Mouse (Mus musculus): ENCODE measurements around the gene Ovol2. TPM values are rescaled to one million over a fixed set of nuclear protein-coding genes. Genes with fewer than 3 reads are reported as not detected.
"Not testable (repeated sequence)": the region's sequence is repeated elsewhere in the genome, so short reads cannot be mapped to it uniquely, and the experiment has no call there.

Gene Ovol2
- polyA plus RNA-seq, 1 experiment from 2014 or later = 3.6 TPM

DNA sequence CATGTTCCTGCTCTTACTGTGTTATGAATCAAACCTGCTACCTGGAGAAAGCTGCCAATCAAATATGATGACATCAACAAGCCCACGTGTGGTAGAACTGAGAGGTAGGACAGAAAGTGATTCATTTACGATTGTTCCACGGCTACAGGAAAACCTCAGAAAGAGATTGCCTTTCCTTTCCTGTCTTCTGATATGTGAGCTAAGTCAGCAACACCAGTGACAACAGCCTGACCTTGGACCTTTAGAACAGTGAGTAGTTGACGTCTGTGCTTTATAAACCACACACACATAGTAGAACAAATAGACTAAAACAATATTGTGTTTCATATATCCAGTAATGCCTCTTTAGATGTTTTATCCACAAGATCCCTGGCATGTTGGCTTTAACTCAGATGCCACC is 11.2 kb upstream of the Ovol2 start:
- Histone ChIP-seq H3K27me3 (replicated peaks) (no peaks in the 10 kb centered on the region), H3K36me3 (no peaks in the 10 kb centered on the region), H3K4me1 (no peaks in the 10 kb centered on the region), H3K9ac (no peak overlapping the region), H3K4me2 (no peak overlapping the region), H3K4me3 (replicated peaks) (no peak overlapping the region), H3K9me3 (no peaks in the 10 kb centered on the region), H3K27ac (no peak overlapping the region)
- 61% methylated on average over 4 of the region's 4 CpGs for WGBS
- ATAC-seq (ENCODE audit: insufficient read depth, low FRiP score, low read depth) = no peak

DNA sequence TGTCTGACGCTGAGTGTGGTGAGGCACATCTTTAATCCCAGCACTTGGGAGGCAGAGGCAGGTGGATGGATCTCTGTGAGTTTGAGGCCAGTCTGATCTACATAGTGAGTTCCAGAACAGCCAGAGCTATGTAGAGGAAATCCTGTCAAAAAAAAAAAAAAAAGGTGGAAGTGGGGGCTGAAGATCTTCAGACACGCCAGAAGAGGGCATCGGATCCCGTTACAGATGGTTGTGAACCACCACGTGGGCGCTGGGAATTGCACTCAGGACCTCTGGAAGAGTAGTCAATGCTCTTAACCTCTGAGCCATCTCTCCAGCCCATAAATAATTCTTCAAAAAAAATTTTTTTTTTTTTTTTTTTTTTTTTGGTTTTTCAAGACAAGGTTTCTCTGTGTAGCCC is 6.2 kb upstream of the Ovol2 start:
- not testable (repeated sequence) for H3K36me3 ChIP-seq; H3K27me3 ChIP-seq (replicated peaks); H3K9me3 ChIP-seq; H3K27ac ChIP-seq; H3K4me1 ChIP-seq; ATAC-seq (ENCODE audit: insufficient read depth, low FRiP score, low read depth); H3K4me3 ChIP-seq (replicated peaks); H3K9ac ChIP-seq; H3K4me2 ChIP-seq
- 70% methylated on average over 6 of the region's 6 CpGs for WGBS

GRCm38 (mm10) chr2:144337701-144338100 is 5.8 kb upstream of the Ovol2 start:
- H3K4me2 ChIP-seq = no peak overlapping the region
- H3K4me1 ChIP-seq = peaks cover 8% of the 10 kb centered on the region; the same call in 1 of the 2 replicates
- no peaks in the 10 kb centered on the region for H3K9me3 ChIP-seq
- H3K36me3 ChIP-seq = no peaks in the 10 kb centered on the region
- H3K27me3 ChIP-seq (replicated peaks) = peaks cover 13% of the 10 kb centered on the region; the same call in 1 of the 2 replicates
- WGBS = 70% methylated on average over 7 of the region's 8 CpGs
- H3K4me3 ChIP-seq (replicated peaks) = no peak overlapping the region
- no peak overlapping the region for H3K27ac ChIP-seq
- no peak for ATAC-seq (ENCODE audit: insufficient read depth, low FRiP score, low read depth)
- no peak overlapping the region for H3K9ac ChIP-seq

DNA sequence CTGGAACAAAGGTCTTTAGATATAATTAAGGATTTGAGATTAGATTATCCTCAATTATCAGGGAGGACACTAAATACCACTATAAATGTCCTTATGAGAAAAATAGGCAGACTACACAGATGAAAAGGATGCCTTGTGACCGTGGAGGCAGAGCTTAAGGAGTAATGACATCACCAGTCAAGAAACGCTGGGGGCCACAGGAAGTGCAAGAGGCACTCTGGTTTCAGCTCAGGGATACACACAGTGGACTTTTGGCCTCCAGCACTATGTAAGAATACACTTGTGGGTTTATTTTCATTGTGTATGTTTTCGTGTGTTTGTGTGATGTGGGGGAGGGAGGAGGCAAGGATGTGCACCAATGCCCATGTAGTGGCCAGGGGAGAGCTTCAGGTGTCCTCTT is 5.3 kb upstream of the Ovol2 start:
- no peak overlapping the region for H3K9ac ChIP-seq
- WGBS = 52% methylated on average over 3 of the region's 3 CpGs

DNA sequence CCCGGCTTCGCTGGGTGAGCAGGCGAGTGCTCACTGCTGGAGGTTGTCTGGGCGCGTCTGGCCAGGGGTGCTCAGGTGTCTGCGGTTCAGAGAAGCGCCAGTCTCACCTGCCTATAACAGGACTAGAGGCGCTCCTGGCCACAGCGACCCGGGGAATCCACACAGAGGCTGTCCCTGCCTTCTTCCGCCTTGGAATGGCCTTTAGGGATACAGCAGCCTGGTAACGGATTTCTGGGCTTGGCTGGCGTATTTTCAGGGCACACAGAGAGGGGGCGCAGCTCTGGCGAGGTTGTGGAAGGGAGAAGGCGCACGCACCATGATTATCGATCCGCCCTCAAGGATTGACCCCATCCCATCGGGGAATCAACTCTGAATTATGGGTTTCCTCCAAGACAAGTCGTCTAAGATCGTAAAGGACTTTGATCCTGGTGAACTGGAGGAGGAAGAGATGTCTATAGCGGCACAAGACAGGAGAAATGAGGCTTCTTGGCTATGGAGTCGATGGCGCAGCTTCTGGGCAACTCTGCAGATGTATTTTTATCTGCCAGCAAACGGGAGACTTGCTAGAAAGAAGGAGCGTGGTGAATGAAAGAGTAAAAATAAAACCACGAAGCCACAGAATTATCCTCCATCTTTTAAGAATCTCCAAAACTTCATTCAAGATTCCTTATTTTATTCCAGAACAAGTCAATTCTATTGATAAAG is 1.3 kb upstream of the Ovol2 start:
- Histone ChIP-seq H3K4me1 (peaks cover 27% of the 10 kb centered on the region), H3K27me3 (replicated peaks) (peaks cover 48% of the 10 kb centered on the region), H3K9me3 (no peaks in the 10 kb centered on the region), H3K4me3 (replicated peaks) (peak overlapping the region; percentile 54), H3K4me2 (peak overlapping the region; percentile 98), H3K27ac (no peak overlapping the region), H3K9ac (no peak overlapping the region), H3K36me3 (no peaks in the 10 kb centered on the region)
- 9% methylated on average over 28 of the region's 28 CpGs for WGBS
- no peak for ATAC-seq (ENCODE audit: insufficient read depth, low FRiP score, low read depth)

More for the DNA sequence above, 5.3 kb upstream of the Ovol2 start:
- Histone ChIP-seq H3K27ac (no peak overlapping the region), H3K4me2 (no peak overlapping the region), H3K4me3 (replicated peaks) (no peak overlapping the region), H3K36me3 (no peaks in the 10 kb centered on the region), H3K9me3 (no peaks in the 10 kb centered on the region), H3K27me3 (replicated peaks) (peaks cover 15% of the 10 kb centered on the region; the same call in 1 of the 2 replicates), H3K4me1 (peaks cover 8% of the 10 kb centered on the region; the same call in 1 of the 2 replicates)
- no peak for ATAC-seq (ENCODE audit: insufficient read depth, low FRiP score, low read depth)

GRCm38 (mm10) chr2:144332486-144332885 is 540 bp upstream of the Ovol2 start:
- H3K4me1 ChIP-seq = peaks cover 27% of the 10 kb centered on the region
- peaks cover 48% of the 10 kb centered on the region for H3K27me3 ChIP-seq (replicated peaks)
- no peaks in the 10 kb centered on the region for H3K9me3 ChIP-seq
- H3K27ac ChIP-seq = no peak overlapping the region
- ATAC-seq (ENCODE audit: insufficient read depth, low FRiP score, low read depth) = no peak
- H3K4me3 ChIP-seq (replicated peaks) = peak overlapping the region; percentile 54
- no peaks in the 10 kb centered on the region for H3K36me3 ChIP-seq
- peak overlapping the region; percentile 98 for H3K4me2 ChIP-seq
- no peak overlapping the region for H3K9ac ChIP-seq
- WGBS = 8% methylated on average over 9 of the region's 9 CpGs

DNA sequence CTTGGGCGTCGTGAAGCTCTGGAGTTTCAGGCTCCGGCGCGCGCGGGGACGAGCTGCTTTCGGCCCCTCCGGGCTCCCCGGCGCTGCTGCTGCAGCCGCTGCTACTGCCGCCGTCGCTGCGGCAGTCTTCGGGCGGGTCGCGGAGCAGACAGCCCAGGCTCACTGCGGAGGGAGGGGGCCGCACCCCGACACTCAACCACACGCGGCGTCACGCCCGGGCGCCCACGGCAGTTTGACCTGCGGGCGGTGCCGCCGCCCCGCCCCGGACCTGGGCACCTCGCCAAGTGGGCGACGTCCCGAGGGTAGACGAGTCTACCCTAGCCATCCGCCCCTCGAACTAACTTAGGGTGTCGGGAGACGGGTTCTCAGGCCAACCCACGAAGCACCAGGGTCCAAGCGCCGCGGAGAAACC is 980 bp downstream of the Ovol2 start:
- H3K27me3 ChIP-seq (replicated peaks) = peaks cover 48% of the 10 kb centered on the region
- H3K4me2 ChIP-seq = peak overlapping the region; percentile 98
- no peaks in the 10 kb centered on the region for H3K9me3 ChIP-seq
- H3K27ac ChIP-seq = peak overlapping the region; percentile 57
- peak overlapping the region; percentile 54 for H3K4me3 ChIP-seq (replicated peaks)
- ATAC-seq (ENCODE audit: insufficient read depth, low FRiP score, low read depth) = peak; percentile 47
- peak overlapping the region; percentile 26 for H3K9ac ChIP-seq
- under 1% methylated on average over 50 of the region's 50 CpGs for WGBS
- H3K36me3 ChIP-seq = no peaks in the 10 kb centered on the region
- H3K4me1 ChIP-seq = peaks cover 27% of the 10 kb centered on the region

DNA sequence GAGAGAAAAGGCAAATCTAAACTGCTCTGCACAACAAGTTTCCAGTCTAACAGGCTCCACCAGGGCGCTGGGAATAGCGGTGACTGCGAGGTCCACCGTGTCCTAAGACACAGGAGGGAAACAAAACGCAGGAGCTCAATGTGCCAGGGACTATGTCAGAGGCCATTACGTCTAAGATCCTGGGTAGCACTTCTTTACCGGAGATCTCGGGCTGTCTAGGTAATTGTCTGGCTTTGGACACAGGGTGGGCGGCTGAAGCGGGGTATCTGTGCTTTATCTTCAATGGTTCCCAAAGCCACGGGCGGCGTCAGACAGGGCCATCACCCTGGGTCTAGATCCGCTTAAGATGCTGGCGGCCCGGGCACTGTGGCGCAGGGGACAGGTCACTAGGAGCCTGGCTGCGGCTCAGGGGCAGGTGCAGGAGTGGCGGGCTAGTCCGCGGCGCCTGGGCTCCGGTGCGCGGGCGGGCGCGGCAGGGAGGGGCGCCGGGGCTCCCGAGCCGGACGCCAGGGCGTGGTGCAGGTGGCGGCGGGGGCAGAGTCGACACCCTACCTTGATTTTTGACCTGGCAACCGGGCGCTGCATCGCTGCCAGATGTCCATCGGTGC is 1.5 kb downstream of the Ovol2 start:
- peak; percentile 43; the same call in 1 of the 2 replicates for ATAC-seq (ENCODE audit: insufficient read depth, low FRiP score, low read depth)
- peaks cover 27% of the 10 kb centered on the region for H3K4me1 ChIP-seq
- peak overlapping the region; percentile 98 for H3K4me2 ChIP-seq
- no peaks in the 10 kb centered on the region for H3K9me3 ChIP-seq
- peak overlapping the region; percentile 26 for H3K9ac ChIP-seq
- WGBS = 1% methylated on average over 39 of the region's 41 CpGs
- H3K27ac ChIP-seq = peak overlapping the region; percentile 57; the same call in 1 of the 2 replicates
- H3K4me3 ChIP-seq (replicated peaks) = peak overlapping the region; percentile 54
- peaks cover 48% of the 10 kb centered on the region for H3K27me3 ChIP-seq (replicated peaks)
- H3K36me3 ChIP-seq = no peaks in the 10 kb centered on the region

GRCm38 (mm10) chr2:144329937-144330336 is 2.0 kb downstream of the Ovol2 start:
- ATAC-seq (ENCODE audit: insufficient read depth, low FRiP score, low read depth) = no peak
- Histone ChIP-seq H3K4me3 (replicated peaks) (peak overlapping the region; percentile 54), H3K27ac (no peak overlapping the region), H3K9me3 (no peaks in the 10 kb centered on the region), H3K27me3 (replicated peaks) (peaks cover 45% of the 10 kb centered on the region), H3K4me1 (peaks cover 27% of the 10 kb centered on the region), H3K36me3 (no peaks in the 10 kb centered on the region), H3K4me2 (peak overlapping the region; percentile 98), H3K9ac (no peak overlapping the region)
- 4% methylated on average over 10 of the region's 10 CpGs for WGBS

DNA sequence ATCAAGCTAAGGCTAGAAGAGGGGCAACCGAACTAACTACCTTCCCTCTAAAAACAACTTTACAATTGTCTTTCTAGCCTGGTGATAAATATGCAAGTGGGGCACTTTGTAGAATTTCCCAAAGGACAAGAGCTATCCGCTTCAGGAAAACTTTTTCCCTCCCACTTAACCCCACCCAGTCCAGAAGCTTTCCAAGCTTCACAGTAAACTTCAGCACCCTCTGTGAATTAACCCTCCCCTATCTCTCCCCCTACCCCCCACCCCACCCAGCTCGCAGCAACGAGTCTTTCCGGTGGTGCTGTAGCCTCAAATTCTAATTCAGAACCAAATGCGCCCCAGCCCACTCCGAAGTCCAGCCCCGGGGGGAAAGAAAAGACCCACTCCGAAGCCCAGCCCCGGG is 2.5 kb downstream of the Ovol2 start:
- Histone ChIP-seq H3K27ac (no peak overlapping the region), H3K27me3 (replicated peaks) (peaks cover 45% of the 10 kb centered on the region), H3K9me3 (no peaks in the 10 kb centered on the region), H3K4me1 (peaks cover 27% of the 10 kb centered on the region), H3K9ac (no peak overlapping the region), H3K36me3 (no peaks in the 10 kb centered on the region), H3K4me3 (replicated peaks) (peak overlapping the region; percentile 54; the same call in 1 of the 2 replicates), H3K4me2 (peak overlapping the region; percentile 98)
- no peak for ATAC-seq (ENCODE audit: insufficient read depth, low FRiP score, low read depth)
- under 1% methylated on average over 10 of the region's 10 CpGs for WGBS

DNA sequence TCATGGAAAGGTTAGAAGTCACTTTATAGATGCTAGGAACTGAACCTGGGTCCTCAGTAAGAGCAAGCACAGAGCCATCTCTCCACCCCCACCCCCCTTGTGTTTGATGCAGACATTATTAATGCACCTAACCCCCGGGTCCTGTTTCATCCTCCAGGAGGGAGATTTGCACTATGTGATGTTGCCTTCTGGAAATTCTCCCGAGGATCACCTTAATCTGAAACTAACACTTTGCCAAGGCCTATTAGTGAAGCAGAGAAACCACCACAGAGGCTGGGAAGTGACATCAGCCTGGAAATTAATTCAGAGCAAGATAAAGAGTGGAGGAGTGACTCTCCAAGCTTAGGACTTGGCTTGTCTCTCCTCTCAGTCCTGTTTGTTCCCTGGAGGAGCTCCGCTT is 7.7 kb downstream of the Ovol2 start:
- H3K27me3 ChIP-seq (replicated peaks) = 0 out of 2 replicates have a peak, but pooled peaks cover 5% of the 10 kb centered on the region
- H3K36me3 ChIP-seq = no peaks in the 10 kb centered on the region
- 58% methylated on average over 3 of the region's 3 CpGs for WGBS
- no peak overlapping the region for H3K9ac ChIP-seq
- no peaks in the 10 kb centered on the region for H3K9me3 ChIP-seq
- no peak for ATAC-seq (ENCODE audit: insufficient read depth, low FRiP score, low read depth)
- no peak overlapping the region for H3K4me3 ChIP-seq (replicated peaks)
- no peaks in the 10 kb centered on the region for H3K4me1 ChIP-seq
- H3K27ac ChIP-seq = no peak overlapping the region
- H3K4me2 ChIP-seq = no peak overlapping the region

DNA sequence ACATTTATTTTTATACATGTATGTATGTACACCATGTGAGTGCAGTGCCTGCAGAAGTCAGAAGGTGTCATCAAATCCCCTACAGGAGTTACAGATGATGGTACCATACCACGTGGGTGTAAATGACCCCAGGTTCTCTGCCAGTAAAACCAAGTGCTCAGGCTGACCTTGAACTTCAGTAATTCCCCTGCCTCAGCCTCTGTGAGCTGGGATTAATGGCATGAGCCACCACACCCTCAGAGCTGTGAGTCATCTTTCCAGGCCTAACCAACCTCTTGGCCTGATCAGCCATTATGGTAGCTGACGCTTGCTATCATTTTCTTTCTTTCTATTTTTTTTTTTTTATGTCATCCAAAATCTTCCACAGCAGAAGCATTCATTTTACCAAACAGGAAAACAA is 20.6 kb downstream of the Ovol2 start:
- Histone ChIP-seq H3K36me3 (no peaks in the 10 kb centered on the region), H3K27me3 (replicated peaks) (no peaks in the 10 kb centered on the region), H3K4me1 (no peaks in the 10 kb centered on the region), H3K9ac (no peak overlapping the region), H3K9me3 (no peaks in the 10 kb centered on the region), H3K4me3 (replicated peaks) (no peak overlapping the region), H3K4me2 (no peak overlapping the region), H3K27ac (no peak overlapping the region)
- no peak for ATAC-seq (ENCODE audit: insufficient read depth, low FRiP score, low read depth)
- 87% methylated on average over 2 of the region's 2 CpGs for WGBS

Measured in stomach, embryonic 15.5 days (tissue).